13 mouse cellular contexts compared by ENCODE assay signal in the genomic region with DNA sequence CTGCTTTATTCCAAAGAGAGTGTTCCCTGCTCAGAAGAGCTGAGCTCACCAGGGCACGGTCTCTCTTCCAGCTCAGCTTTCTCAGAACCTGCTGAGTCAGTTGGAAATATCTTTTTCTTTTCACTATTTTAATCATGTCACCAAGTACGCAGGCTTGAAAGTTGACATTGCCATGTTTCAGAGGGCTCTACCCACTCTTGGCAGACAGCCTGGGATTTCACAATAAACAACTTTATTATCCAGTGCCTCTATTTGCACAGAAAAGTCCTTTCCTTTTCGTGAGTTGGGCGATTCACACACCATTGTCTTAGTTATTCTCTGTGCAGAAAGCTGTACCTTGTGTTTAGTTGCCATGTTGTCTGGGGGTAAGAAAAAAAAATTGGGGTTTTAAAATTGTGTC. TPM values are rescaled to one million over a fixed set of nuclear protein-coding genes. Genes with fewer than 3 reads are reported as not detected.
DNase-seq lines count a peak whose midpoint lies in the region; ATAC-seq and TF ChIP-seq lines count a peak whose summit lies in the region.
"Had no signal": no experiment of that assay in that cellular context is flagged by ENCODE, and none has a peak within 500 bp of the region (broad histone marks: within the 10 kb centered on the region; RNA-seq: fewer than 3 reads in every experiment).

No protein-coding gene starts in this region.

- no peak overlapping the region for H3K4me2 ChIP-seq in forebrain, embryonic 11.5 days (ENCODE audit: low read depth, low read length, severe bottlenecking)
- H3K4me2 ChIP-seq in lung, postnatal 0 days (replicated peaks; ENCODE audit: low read depth, low read length) = no peak overlapping the region

- no peaks in the 10 kb centered on the region for H3K9me3 ChIP-seq in forebrain, embryonic 10.5 days
- no peaks in the 10 kb centered on the region for H3K9me3 ChIP-seq in forebrain, embryonic 11.5 days (ENCODE audit: control insufficient read depth, low read length)
- no peaks in the 10 kb centered on the region for H3K9me3 ChIP-seq in lung, postnatal 0 days (ENCODE audit: low read length)

- no peak overlapping the region for H3K4me3 ChIP-seq in forebrain, embryonic 10.5 days
- H3K4me3 ChIP-seq in forebrain, embryonic 11.5 days (ENCODE audit: low read depth, low read length) = no peak overlapping the region
- no peak overlapping the region for H3K4me3 ChIP-seq in lung, postnatal 0 days (ENCODE audit: low read depth, low read length)
- H3K4me3 ChIP-seq: erythroblast, embryonic 14.5 days; left cerebral cortex, adult 2 months had no signal

- TF ChIP-seq CTCF in lung, postnatal 0 days (IDR thresholded peaks at IDR 0.05) = no peak

- H3K27ac ChIP-seq in forebrain, embryonic 10.5 days = peak overlapping the region; percentile 87
- H3K27ac ChIP-seq in forebrain, embryonic 11.5 days (ENCODE audit: low read depth, low read length) = no peak overlapping the region
- H3K27ac ChIP-seq in lung, postnatal 0 days (ENCODE audit: low read length) = no peak overlapping the region
- H3K27ac ChIP-seq: left cerebral cortex, adult 2 months had no signal

- no peak overlapping the region for H3K9ac ChIP-seq in forebrain, embryonic 11.5 days (ENCODE audit: low read length)
- H3K9ac ChIP-seq in lung, postnatal 0 days (replicated peaks; ENCODE audit: low read depth) = no peak overlapping the region

- 51% methylated on average over 4 of the region's 4 CpGs for WGBS in forebrain, embryonic 10.5 days
- 31% methylated on average over 4 of the region's 4 CpGs for WGBS in forebrain, embryonic 11.5 days
- WGBS in lung, postnatal 0 days = 14% methylated on average over 4 of the region's 4 CpGs

- TF ChIP-seq EP300 in lung, postnatal 0 days (IDR thresholded peaks at IDR 0.05) = no peak

- H3K27me3 ChIP-seq in forebrain, embryonic 10.5 days (ENCODE audit: poor library complexity, severe bottlenecking) = no peaks in the 10 kb centered on the region
- no peaks in the 10 kb centered on the region for H3K27me3 ChIP-seq in forebrain, embryonic 11.5 days (ENCODE audit: control insufficient read depth, insufficient read depth, low read length)
- H3K27me3 ChIP-seq in lung, postnatal 0 days (replicated peaks; ENCODE audit: insufficient read depth, low read length) = no peaks in the 10 kb centered on the region

- DNase-seq in forebrain, embryonic 10.5 days (ENCODE audit: extremely low spot score, low spot score) = no peak
- no peak for DNase-seq in forebrain, embryonic 11.5 days (ENCODE audit: low spot score)
- peak; percentile 13 for DNase-seq in testis, postnatal 14 days (ENCODE audit: low spot score)
- no peak for DNase-seq in testis, postnatal 10 days (ENCODE audit: low spot score)
- DNase-seq in lung, postnatal 0 days (ENCODE audit: low spot score) = peak; percentile 48
- peak; percentile 17 for DNase-seq in skeletal muscle tissue, adult 2 months (ENCODE audit: low read depth, low spot score)
- no peak for DNase-seq in spleen, adult 12 weeks (ENCODE audit: low spot score)
- DNase-seq in left cerebral cortex, postnatal 14 days (ENCODE audit: low spot score in 2 of 2) = no peak
- DNase-seq: B cell, adult 2 months had no signal

- intact Hi-C loops in left cerebral cortex, postnatal 14 days (cut with DNase I) = no loop called here

- H3K4me1 ChIP-seq in forebrain, embryonic 10.5 days = peaks cover 58% of the 10 kb centered on the region
- peaks cover 20% of the 10 kb centered on the region; the same call in 1 of the 2 replicates for H3K4me1 ChIP-seq in forebrain, embryonic 11.5 days (replicated peaks; ENCODE audit: control insufficient read depth, insufficient read depth, low read length)
- no peaks in the 10 kb centered on the region for H3K4me1 ChIP-seq in lung, postnatal 0 days (ENCODE audit: insufficient read depth, low read depth, low read length)

- no peak for ATAC-seq in forebrain, embryonic 11.5 days (replicated peaks; ENCODE audit: low FRiP score)
- peak; percentile 23; the same call in 1 of the 2 replicates for ATAC-seq in lung, postnatal 0 days
- ATAC-seq: intestine, embryonic 16.5 days had no signal

- no peaks in the 10 kb centered on the region for H3K36me3 ChIP-seq in forebrain, embryonic 10.5 days (replicated peaks)
- H3K36me3 ChIP-seq in forebrain, embryonic 11.5 days (ENCODE audit: control insufficient read depth, insufficient read depth, low read length) = no peaks in the 10 kb centered on the region
- H3K36me3 ChIP-seq in lung, postnatal 0 days (ENCODE audit: insufficient read depth, low read length) = no peaks in the 10 kb centered on the region

RNA-seq across cellular contexts. Expression of a gene that starts 54.0 kb away (rescaled TPM):
- polyA plus RNA-seq in forebrain, embryonic 10.5 days (2016; fragmentation: Nextera tagmentation; extraction: Ambion mirVana) = not detected in 2 replicates
- polyA plus RNA-seq in forebrain, embryonic 11.5 days (2014; fragmentation: Nextera tagmentation; extraction: Ambion mirVana) = not detected in 2 replicates
- polyA plus RNA-seq in lung, postnatal 0 days (2015; fragmentation: Nextera tagmentation; extraction: Ambion mirVana) = not detected in 2 replicates
- not detected for total RNA-seq in left cerebral cortex, postnatal 14 days (2021)
- total RNA-seq: left cerebral cortex, adult 2 months had no signal
- polyA plus RNA-seq: erythroblast, embryonic 14.5 days; intestine, embryonic 16.5 days; stomach, embryonic 14.5 days had no signal

Comparison
In these comparisons a context has a peak if more than half of its experiments do, and no peak if none do; other contexts are left out.
1. DNase-seq: peak in testis, postnatal 14 days (single experiment), lung, postnatal 0 days (single experiment) and skeletal muscle tissue, adult 2 months (single experiment); none in forebrain, embryonic 10.5 days (single experiment), forebrain, embryonic 11.5 days (single experiment), testis, postnatal 10 days (single experiment), spleen, adult 12 weeks (single experiment) and left cerebral cortex, postnatal 14 days (0 of 2).